Mouse (Mus musculus): ENCODE data around the gene Jade1.

The Jade1 gene

GRCm38 (mm10) chr3:41555491-41556381, at the start of gene Jade1:
Jade1 (plus strand) TSS chr3:41555731.
- DNase-seq (ENCODE audit: low read depth, low spot score) = peak; percentile 93

GRCm38 (mm10) chr3:41509441-41509840, 46.1 kb upstream of the Jade1 start:
- no peak for DNase-seq (ENCODE audit: low read depth, low spot score)

- no peak for DNase-seq (ENCODE audit: low read depth, low spot score)
Observed at GRCm38 (mm10) chr3:41510191-41510590, 45.3 kb upstream of the Jade1 start.

- DNase-seq (ENCODE audit: low read depth, low spot score) = no peak
Observed at GRCm38 (mm10) chr3:41510750-41511149, 44.8 kb upstream of the Jade1 start.

- DNase-seq (ENCODE audit: low read depth, low spot score) = no peak
Observed at GRCm38 (mm10) chr3:41514003-41514402, 41.5 kb upstream of the Jade1 start.

- no peak for DNase-seq (ENCODE audit: low read depth, low spot score)
Observed at GRCm38 (mm10) chr3:41514683-41515305, 40.7 kb upstream of the Jade1 start.

GRCm38 (mm10) chr3:41516961-41517518, 38.5 kb upstream of the Jade1 start:
- DNase-seq (ENCODE audit: low read depth, low spot score) = no peak

GRCm38 (mm10) chr3:41520925-41521324, 34.6 kb upstream of the Jade1 start:
- no peak for DNase-seq (ENCODE audit: low read depth, low spot score)

GRCm38 (mm10) chr3:41521733-41522132, 33.8 kb upstream of the Jade1 start:
- DNase-seq (ENCODE audit: low read depth, low spot score) = no peak

- DNase-seq (ENCODE audit: low read depth, low spot score) = no peak
Observed at GRCm38 (mm10) chr3:41522226-41523005, 33.1 kb upstream of the Jade1 start.

- no peak for DNase-seq (ENCODE audit: low read depth, low spot score)
Observed at GRCm38 (mm10) chr3:41523006-41523375, 32.5 kb upstream of the Jade1 start.

GRCm38 (mm10) chr3:41523460-41523859, 32.1 kb upstream of the Jade1 start:
- DNase-seq (ENCODE audit: low read depth, low spot score) = no peak

GRCm38 (mm10) chr3:41528291-41528969, 27.1 kb upstream of the Jade1 start:
- DNase-seq (ENCODE audit: low read depth, low spot score) = peak; percentile 77

- no peak for DNase-seq (ENCODE audit: low read depth, low spot score)
Observed at GRCm38 (mm10) chr3:41530156-41530555, 25.4 kb upstream of the Jade1 start.

- no peak for DNase-seq (ENCODE audit: low read depth, low spot score)
Observed at GRCm38 (mm10) chr3:41531541-41531940, 24.0 kb upstream of the Jade1 start.

- no peak for DNase-seq (ENCODE audit: low read depth, low spot score)
Observed at GRCm38 (mm10) chr3:41532109-41532508, 23.4 kb upstream of the Jade1 start.

- no peak for DNase-seq (ENCODE audit: low read depth, low spot score)
Observed at GRCm38 (mm10) chr3:41533660-41534059, 21.9 kb upstream of the Jade1 start.

GRCm38 (mm10) chr3:41537957-41538356, 17.6 kb upstream of the Jade1 start:
- no peak for DNase-seq (ENCODE audit: low read depth, low spot score)

GRCm38 (mm10) chr3:41541313-41541712, 14.2 kb upstream of the Jade1 start:
- DNase-seq (ENCODE audit: low read depth, low spot score) = peak; percentile 60

- no peak for DNase-seq (ENCODE audit: low read depth, low spot score)
Observed at GRCm38 (mm10) chr3:41544451-41544850, 11.1 kb upstream of the Jade1 start.

GRCm38 (mm10) chr3:41547289-41547688, 8.2 kb upstream of the Jade1 start:
- no peak for DNase-seq (ENCODE audit: low read depth, low spot score)
